Mouse (Mus musculus) bone marrow macrophage, adult 2 months (primary cell): Measurements from ENCODE around the gene Cd19.

Source experiments
- CTCF ChIP-seq: IDR thresholded peaks from 2 replicates; pipeline ENCODE4 v1.5.1; 2012; ENCODE audit warnings: low read depth, mild to moderate bottlenecking, low read length, moderate library complexity
- POLR2A ChIP-seq: IDR thresholded peaks from 2 replicates; pipeline ENCODE4 v1.6.1; 2012; ENCODE audit warnings: mild to moderate bottlenecking, low read depth, low read length, borderline replicate concordance

DNA sequence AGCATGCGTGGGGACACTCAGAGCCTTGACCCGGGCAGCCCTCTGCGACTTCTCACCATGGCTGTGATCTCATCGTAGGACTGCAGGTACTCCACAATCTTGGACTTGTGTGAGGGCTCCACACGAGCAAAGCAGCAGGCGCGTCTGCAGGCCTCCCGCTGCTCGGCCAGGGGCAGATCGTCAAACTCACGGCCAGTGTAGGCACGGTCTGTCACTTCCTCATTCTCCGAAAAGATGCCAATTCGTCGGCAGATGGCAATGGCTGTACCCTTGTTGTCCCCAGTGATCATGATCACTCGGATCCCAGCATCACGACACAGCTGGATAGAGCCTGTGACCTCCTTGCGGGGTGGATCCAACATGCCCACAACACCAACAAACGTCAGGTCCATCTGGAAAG, 33.8 kb upstream of the Cd19 start:
- no peak for TF ChIP-seq POLR2A
- TF ChIP-seq CTCF = no peak
